13 mouse cellular contexts compared by ENCODE assay signal in genomic region chr16:34050090-34050489, GRCm38 (mm10).
DNase-seq lines count a peak whose midpoint lies in the region; ATAC-seq and TF ChIP-seq lines count a peak whose summit lies in the region.
"Had no signal": no experiment of that assay in that cellular context is flagged by ENCODE, and none has a peak within 500 bp of the region (broad histone marks: within the 10 kb centered on the region; RNA-seq: fewer than 3 reads in every experiment).

No protein-coding gene starts in this region.

- no peak for DNase-seq in forebrain, embryonic 10.5 days (ENCODE audit: extremely low spot score, low spot score)
- no peak for DNase-seq in forebrain, postnatal 0 days
- peak; percentile 81 for DNase-seq in liver
- peak; percentile 30 to 37 for DNase-seq in spleen, postnatal 36 days (ENCODE audit: low spot score in 2 of 2)
- no peak for DNase-seq in frontal cortex, postnatal 25 days (ENCODE audit: low spot score in 2 of 2)
- no peak for DNase-seq in right cerebral cortex, postnatal 25 days
- DNase-seq: adrenal gland, postnatal 25 days; cerebellum, adult 11-12 months; kidney, postnatal 14 days had no signal

- H3K9me3 ChIP-seq in forebrain, embryonic 10.5 days = no peaks in the 10 kb centered on the region
- H3K9me3 ChIP-seq in forebrain, postnatal 0 days (ENCODE audit: low read length) = no peaks in the 10 kb centered on the region
- H3K9me3 ChIP-seq in megakaryocyte, embryonic 14.5 days = no peaks in the 10 kb centered on the region
- H3K9me3 ChIP-seq: limb, embryonic 12.5 days had no signal

- TF ChIP-seq CTCF in forebrain, postnatal 0 days (IDR thresholded peaks at IDR 0.05; ENCODE audit: low read depth) = no peak

- H3K27ac ChIP-seq in forebrain, embryonic 10.5 days = peak overlapping the region; percentile 58; the same call in 1 of the 2 replicates
- no peak overlapping the region for H3K27ac ChIP-seq in forebrain, postnatal 0 days (ENCODE audit: low read depth, low read length)

- no peak overlapping the region for H3K4me3 ChIP-seq in forebrain, embryonic 10.5 days
- no peak overlapping the region for H3K4me3 ChIP-seq in forebrain, postnatal 0 days (ENCODE audit: low read depth, low read length)
- peak overlapping the region; percentile 81 for H3K4me3 ChIP-seq in megakaryocyte, embryonic 14.5 days (replicated peaks)
- H3K4me3 ChIP-seq: limb, embryonic 12.5 days had no signal

- H3K4me1 ChIP-seq in forebrain, embryonic 10.5 days = peaks cover 9% of the 10 kb centered on the region
- H3K4me1 ChIP-seq in forebrain, postnatal 0 days (ENCODE audit: insufficient read depth) = no peaks in the 10 kb centered on the region
- peaks cover 100% of the 10 kb centered on the region for H3K4me1 ChIP-seq in megakaryocyte, embryonic 14.5 days
- H3K4me1 ChIP-seq: limb, embryonic 12.5 days had no signal

- no peak overlapping the region for H3K9ac ChIP-seq in forebrain, postnatal 0 days
- H3K9ac ChIP-seq: limb, embryonic 12.5 days had no signal

- H3K27me3 ChIP-seq in forebrain, embryonic 10.5 days (ENCODE audit: poor library complexity, severe bottlenecking) = no peaks in the 10 kb centered on the region
- H3K27me3 ChIP-seq in forebrain, postnatal 0 days (ENCODE audit: insufficient read depth, low read length) = no peaks in the 10 kb centered on the region
- H3K27me3 ChIP-seq in megakaryocyte, embryonic 14.5 days (replicated peaks) = no peaks in the 10 kb centered on the region
- H3K27me3 ChIP-seq: limb, embryonic 12.5 days had no signal

- peaks cover 29% of the 10 kb centered on the region for H3K36me3 ChIP-seq in forebrain, embryonic 10.5 days (replicated peaks)
- H3K36me3 ChIP-seq in forebrain, postnatal 0 days (ENCODE audit: insufficient read depth) = peaks cover 41% of the 10 kb centered on the region
- H3K36me3 ChIP-seq in megakaryocyte, embryonic 14.5 days (replicated peaks; ENCODE audit: low read length) = peaks cover 98% of the 10 kb centered on the region

- H3K4me2 ChIP-seq in forebrain, postnatal 0 days (ENCODE audit: low read depth) = no peak overlapping the region
- H3K4me2 ChIP-seq: limb, embryonic 12.5 days had no signal

- no peak for ATAC-seq in forebrain, postnatal 0 days
- no peak; the same call in 1 of the 2 replicates for ATAC-seq in megakaryocyte, adult 5-6 weeks (ENCODE audit: poor library complexity, severe bottlenecking)
- ATAC-seq: inflammation-experienced regulatory T-cells, adult 6 months had no signal

- 80% methylated on average over 7 of the region's 7 CpGs for WGBS in forebrain, embryonic 10.5 days
- WGBS in forebrain, postnatal 0 days = 86% methylated on average over 7 of the region's 7 CpGs

Comparison
In these comparisons a context has a peak if more than half of its experiments do, and no peak if none do; other contexts are left out.
1. DNase-seq: peak in liver (single experiment) and spleen, postnatal 36 days (2 of 2); none in forebrain, embryonic 10.5 days (single experiment), forebrain, postnatal 0 days (single experiment), frontal cortex, postnatal 25 days (0 of 2) and right cerebral cortex, postnatal 25 days (single experiment).